Mouse (Mus musculus): ENCODE data around the gene Arfgap3. TPM values are rescaled to one million over a fixed set of nuclear protein-coding genes. Genes with fewer than 3 reads are reported as not detected.
"Not testable (repeated sequence)": the region's sequence is repeated elsewhere in the genome, so short reads cannot be mapped to it uniquely, and the experiment has no call there.

Gene Arfgap3
- polyA plus RNA-seq, 1 experiment from 2014 or later: 36.2 TPM

- Histone ChIP-seq H3K9ac (ENCODE audit: low read depth, low read length) (no peak overlapping the region), H3K4me1 (replicated peaks; ENCODE audit: insufficient read depth, low read length) (no peaks in the 10 kb centered on the region), H3K4me3 (replicated peaks; ENCODE audit: low read depth, low read length) (no peak overlapping the region), H3K9me3 (replicated peaks; ENCODE audit: low read length) (no peaks in the 10 kb centered on the region), H3K27me3 (ENCODE audit: insufficient read depth, low read length) (no peaks in the 10 kb centered on the region), H3K27ac (no peak overlapping the region), H3K4me2 (ENCODE audit: low read length) (no peak overlapping the region), H3K36me3 (ENCODE audit: insufficient read depth, low read length) (peaks cover 40% of the 10 kb centered on the region)
- ATAC-seq (replicated peaks; ENCODE audit: low FRiP score, low read depth): no peak
- DNase-seq (ENCODE audit: low spot score): no peak
- WGBS: 82% methylated on average over 4 of the region's 4 CpGs
- TF ChIP-seq CTCF (IDR thresholded peaks at IDR 0.05; ENCODE audit: low read depth): no peak
Measured at GRCm38 (mm10) chr15:83377153-83377552, 27.1 kb upstream of the Arfgap3 start.

- H3K4me1 ChIP-seq (replicated peaks; ENCODE audit: insufficient read depth, low read length): no peaks in the 10 kb centered on the region
- H3K9ac ChIP-seq (ENCODE audit: low read depth, low read length): no peak overlapping the region
- H3K36me3 ChIP-seq (ENCODE audit: insufficient read depth, low read length): peaks cover 32% of the 10 kb centered on the region
- no peak overlapping the region for H3K4me3 ChIP-seq (replicated peaks; ENCODE audit: low read depth, low read length)
- H3K4me2 ChIP-seq (ENCODE audit: low read length): no peak overlapping the region
- 66% methylated on average over 4 of the region's 4 CpGs for WGBS
- no peak overlapping the region for H3K27ac ChIP-seq
- TF ChIP-seq CTCF (IDR thresholded peaks at IDR 0.05; ENCODE audit: low read depth): peak; percentile 66
- H3K9me3 ChIP-seq (replicated peaks; ENCODE audit: low read length): no peaks in the 10 kb centered on the region
- DNase-seq (ENCODE audit: low spot score) (peak; percentile 76), ATAC-seq (replicated peaks; ENCODE audit: low FRiP score, low read depth) (no peak)
- no peaks in the 10 kb centered on the region for H3K27me3 ChIP-seq (ENCODE audit: insufficient read depth, low read length)
Measured at GRCm38 (mm10) chr15:83375136-83375535, 25.1 kb upstream of the Arfgap3 start.

GRCm38 (mm10) chr15:83374076-83374475, 24.0 kb upstream of the Arfgap3 start:
- ATAC-seq (replicated peaks; ENCODE audit: low FRiP score, low read depth): no peak

GRCm38 (mm10) chr15:83368702-83369101, 18.7 kb upstream of the Arfgap3 start:
- H3K4me2 ChIP-seq (ENCODE audit: low read length); ATAC-seq (replicated peaks; ENCODE audit: low FRiP score, low read depth); DNase-seq (ENCODE audit: low spot score); H3K4me3 ChIP-seq (replicated peaks; ENCODE audit: low read depth, low read length); H3K9me3 ChIP-seq (replicated peaks; ENCODE audit: low read length); H3K27ac ChIP-seq; H3K4me1 ChIP-seq (replicated peaks; ENCODE audit: insufficient read depth, low read length); H3K36me3 ChIP-seq (ENCODE audit: insufficient read depth, low read length); H3K27me3 ChIP-seq (ENCODE audit: insufficient read depth, low read length); H3K9ac ChIP-seq (ENCODE audit: low read depth, low read length): not testable (repeated sequence)
- 0 out of 2 replicates have a peak, but pooled peaks have one; percentile 16 for TF ChIP-seq CTCF (IDR thresholded peaks at IDR 0.05; ENCODE audit: low read depth)
- WGBS: 94% methylated on average over 4 of the region's 4 CpGs

More at GRCm38 (mm10) chr15:83374076-83374475, 24.0 kb upstream of the Arfgap3 start:
- Histone ChIP-seq H3K9ac (ENCODE audit: low read depth, low read length) (no peak overlapping the region), H3K4me2 (ENCODE audit: low read length) (no peak overlapping the region), H3K27ac (no peak overlapping the region), H3K4me1 (replicated peaks; ENCODE audit: insufficient read depth, low read length) (no peaks in the 10 kb centered on the region), H3K9me3 (replicated peaks; ENCODE audit: low read length) (no peaks in the 10 kb centered on the region), H3K36me3 (ENCODE audit: insufficient read depth, low read length) (peaks cover 24% of the 10 kb centered on the region), H3K27me3 (ENCODE audit: insufficient read depth, low read length) (no peaks in the 10 kb centered on the region), H3K4me3 (replicated peaks; ENCODE audit: low read depth, low read length) (no peak overlapping the region)
- TF ChIP-seq CTCF (IDR thresholded peaks at IDR 0.05; ENCODE audit: low read depth): no peak
- DNase-seq (ENCODE audit: low spot score): no peak

- TF ChIP-seq CTCF (IDR thresholded peaks at IDR 0.05; ENCODE audit: low read depth): no peak
- H3K4me1 ChIP-seq (replicated peaks; ENCODE audit: insufficient read depth, low read length): 0 out of 2 replicates have a peak, but pooled peaks cover 4% of the 10 kb centered on the region
- no peak for DNase-seq (ENCODE audit: low spot score)
- no peaks in the 10 kb centered on the region for H3K27me3 ChIP-seq (ENCODE audit: insufficient read depth, low read length)
- no peaks in the 10 kb centered on the region for H3K9me3 ChIP-seq (replicated peaks; ENCODE audit: low read length)
- ATAC-seq (replicated peaks; ENCODE audit: low FRiP score, low read depth): no peak
- H3K4me3 ChIP-seq (replicated peaks; ENCODE audit: low read depth, low read length): no peak overlapping the region
- no peak overlapping the region for H3K9ac ChIP-seq (ENCODE audit: low read depth, low read length)
- H3K36me3 ChIP-seq (ENCODE audit: insufficient read depth, low read length): 0 out of 2 replicates have a peak, but pooled peaks cover 5% of the 10 kb centered on the region
- no peak overlapping the region for H3K4me2 ChIP-seq (ENCODE audit: low read length)
- H3K27ac ChIP-seq: no peak overlapping the region
- WGBS: 79% methylated on average over 2 of the region's 2 CpGs
Measured at GRCm38 (mm10) chr15:83368261-83368660, 18.2 kb upstream of the Arfgap3 start.

GRCm38 (mm10) chr15:83366933-83367552, 17.0 kb upstream of the Arfgap3 start:
- TF ChIP-seq CTCF (IDR thresholded peaks at IDR 0.05; ENCODE audit: low read depth): no peak
- Histone ChIP-seq H3K4me3 (replicated peaks; ENCODE audit: low read depth, low read length) (peak overlapping the region; percentile 35), H3K4me1 (replicated peaks; ENCODE audit: insufficient read depth, low read length) (0 out of 2 replicates have a peak, but pooled peaks cover 4% of the 10 kb centered on the region), H3K27ac (no peak overlapping the region), H3K9me3 (replicated peaks; ENCODE audit: low read length) (no peaks in the 10 kb centered on the region), H3K9ac (ENCODE audit: low read depth, low read length) (peak overlapping the region; percentile 45; the same call in 1 of the 2 replicates), H3K27me3 (ENCODE audit: insufficient read depth, low read length) (no peaks in the 10 kb centered on the region), H3K36me3 (ENCODE audit: insufficient read depth, low read length) (0 out of 2 replicates have a peak, but pooled peaks cover 1% of the 10 kb centered on the region), H3K4me2 (ENCODE audit: low read length) (peak overlapping the region; percentile 79)
- 22% methylated on average over 55 of the region's 58 CpGs for WGBS
- DNase-seq (ENCODE audit: low spot score) (peak; percentile 86), ATAC-seq (replicated peaks; ENCODE audit: low FRiP score, low read depth) (peak; percentile 92)
